Mouse (Mus musculus) embryonic facial prominence, embryonic 14.5 days (tissue): ENCODE results near the gene Carns1. TPM values are rescaled to one million over a fixed set of nuclear protein-coding genes. Genes with fewer than 3 reads are reported as not detected.

ENCODE experiments used
- ATAC-seq: fragments of 200-750 bp; cut with Nextera tagmentation; 2 replicates; pipeline ENCODE4 v1.8.0; 2017; ENCODE audit warnings: low read depth, moderate number of reproducible peaks, moderate TSS enrichment
- DNase-seq: peaks from one replicate; pipeline ENCODE4 v3.0.0-alpha.2; 2015; ENCODE audit warnings: low spot score
- H3K27ac ChIP-seq: fragments of 300-500 bp; sonication (generic); replicated peaks from 2 replicates; pipeline ENCODE4 v1.5.1; 2014; ENCODE audit warnings: low read depth, mild to moderate bottlenecking, low read length, moderate library complexity
- H3K27me3 ChIP-seq: fragments of 300-500 bp; sonication (generic); replicated peaks from 2 replicates; pipeline ENCODE4 v1.6.1; 2014; ENCODE audit warnings: low read length; ENCODE audit not compliant: control insufficient read depth, insufficient read depth
- H3K36me3 ChIP-seq: fragments of 300-500 bp; sonication (generic); 2 replicates; pipeline ENCODE4 v1.6.1; 2014; ENCODE audit warnings: low read length, mixed read lengths; ENCODE audit not compliant: control insufficient read depth, insufficient read depth
- H3K4me1 ChIP-seq: fragments of 300-500 bp; sonication (generic); 2 replicates; pipeline ENCODE4 v1.6.1; 2014; ENCODE audit warnings: antibody characterized with exemption, low read length; ENCODE audit not compliant: control insufficient read depth, insufficient read depth
- H3K4me2 ChIP-seq: fragments of 300-500 bp; sonication (generic); 2 replicates; pipeline ENCODE4 v1.6.1; 2014; ENCODE audit warnings: low read depth, mild to moderate bottlenecking, low read length, moderate library complexity, mixed read lengths
- H3K4me3 ChIP-seq: fragments of 300-500 bp; sonication (generic); 2 replicates; pipeline ENCODE4 v1.5.1; 2014; ENCODE audit warnings: low read depth, mild to moderate bottlenecking, low read length
- H3K9ac ChIP-seq: fragments of 300-500 bp; sonication (generic); 2 replicates; pipeline ENCODE4 v1.6.1; 2014; ENCODE audit warnings: low read depth, mild to moderate bottlenecking, low read length, moderate library complexity, mixed read lengths
- H3K9me3 ChIP-seq: fragments of 300-500 bp; sonication (generic); 2 replicates; pipeline ENCODE4 v1.6.1; 2016; ENCODE audit warnings: low read length; ENCODE audit not compliant: control insufficient read depth
- WGBS: fragments of 180-500 bp; shearing (Covaris S2); extraction: QIAGEN DNeasy Blood & Tissue Kit; methylation state at CpG from one replicate; pipeline ENCODE4 v1.1.7; 2014; 5-methylcytosine and 5-hydroxymethylcytosine counted together
- polyA plus RNA-seq: library from polyadenylated mRNA; unstranded; fragments of >200 nt; fragmentation: Nextera tagmentation; extraction: Ambion mirVana; gene quantifications from 2 replicates; pipeline ENCODE4 v1.2.1, GENCODE M21; 2014

Gene Carns1
- polyA plus RNA-seq, 1 experiment from 2014 or later, result 4.3 TPM

GRCm38 (mm10) chr19:4146366-4147021, 28.8 kb downstream of the Carns1 start:
- Histone ChIP-seq H3K4me2 (no peak overlapping the region), H3K9ac (no peak overlapping the region), H3K9me3 (no peaks in the 10 kb centered on the region), H3K4me3 (no peak overlapping the region), H3K27ac (no peak overlapping the region), H3K4me1 (peaks cover 11% of the 10 kb centered on the region; the same call in 1 of the 2 replicates), H3K27me3 (no peaks in the 10 kb centered on the region), H3K36me3 (peaks cover 17% of the 10 kb centered on the region)
- ATAC-seq, result no peak
- DNase-seq, result no peak
- WGBS, result 59% methylated on average over 12 of the region's 12 CpGs

GRCm38 (mm10) chr19:4145936-4146335, 29.3 kb downstream of the Carns1 start:
- 90% methylated on average over 5 of the region's 5 CpGs for WGBS
- Histone ChIP-seq H3K4me2 (no peak overlapping the region), H3K36me3 (peaks cover 12% of the 10 kb centered on the region), H3K9me3 (no peaks in the 10 kb centered on the region), H3K4me3 (no peak overlapping the region), H3K4me1 (peaks cover 11% of the 10 kb centered on the region; the same call in 1 of the 2 replicates), H3K9ac (no peak overlapping the region), H3K27ac (no peak overlapping the region), H3K27me3 (no peaks in the 10 kb centered on the region)
- DNase-seq (no peak), ATAC-seq (no peak)

GRCm38 (mm10) chr19:4144550-4145498, 30.5 kb downstream of the Carns1 start:
- no peak for ATAC-seq
- no peaks in the 10 kb centered on the region for H3K27me3 ChIP-seq
- H3K4me2 ChIP-seq, result no peak overlapping the region
- no peaks in the 10 kb centered on the region for H3K9me3 ChIP-seq
- WGBS, result 72% methylated on average over 16 of the region's 16 CpGs
- no peak overlapping the region for H3K27ac ChIP-seq
- H3K4me1 ChIP-seq, result peaks cover 11% of the 10 kb centered on the region; the same call in 1 of the 2 replicates
- DNase-seq, result no peak
- H3K36me3 ChIP-seq, result peaks cover under 1% of the 10 kb centered on the region; the same call in 1 of the 2 replicates
- no peak overlapping the region for H3K4me3 ChIP-seq
- H3K9ac ChIP-seq, result no peak overlapping the region

GRCm38 (mm10) chr19:4143759-4144268, 31.5 kb downstream of the Carns1 start, which contains the start of gene Cabp4:
TSS of gene Cabp4 (minus strand) at chr19:4144033.
- ATAC-seq, result no peak
- H3K9ac ChIP-seq, result no peak within 1 kb of the TSS
- no peak within 1 kb of the TSS for H3K4me3 ChIP-seq
- no peak for DNase-seq
- H3K4me2 ChIP-seq, result no peak within 1 kb of the TSS
- H3K27ac ChIP-seq, result no peak within 1 kb of the TSS
- H3K4me1 ChIP-seq, result peaks cover 5% of the 10 kb centered on the region; the same call in 1 of the 2 replicates
- H3K27me3 ChIP-seq, result no peaks in the 10 kb centered on the region
- H3K9me3 ChIP-seq, result no peaks in the 10 kb centered on the region
- 88% methylated on average over 7 of the region's 7 CpGs for WGBS
- H3K36me3 ChIP-seq, result no peaks in the 10 kb centered on the region

- Histone ChIP-seq H3K4me1 (no peaks in the 10 kb centered on the region), H3K9ac (no peak overlapping the region)
- 89% methylated on average over 18 of the region's 18 CpGs for WGBS
Observed at GRCm38 (mm10) chr19:4142416-4143173, 32.7 kb downstream of the Carns1 start.

GRCm38 (mm10) chr19:4140147-4140546, 35.1 kb downstream of the Carns1 start:
- no peak overlapping the region for H3K9ac ChIP-seq
- no peak overlapping the region for H3K4me2 ChIP-seq
- H3K4me3 ChIP-seq, result no peak overlapping the region
- DNase-seq (no peak), ATAC-seq (no peak)
- no peaks in the 10 kb centered on the region for H3K4me1 ChIP-seq
- H3K36me3 ChIP-seq, result no peaks in the 10 kb centered on the region
- H3K27ac ChIP-seq, result no peak overlapping the region
- H3K9me3 ChIP-seq, result no peaks in the 10 kb centered on the region
- WGBS, result 69% methylated on average over 6 of the region's 6 CpGs
- H3K27me3 ChIP-seq, result no peaks in the 10 kb centered on the region

More at GRCm38 (mm10) chr19:4142416-4143173, 32.7 kb downstream of the Carns1 start:
- H3K36me3 ChIP-seq, result no peaks in the 10 kb centered on the region
- H3K4me3 ChIP-seq, result no peak overlapping the region
- ATAC-seq, result no peak
- H3K9me3 ChIP-seq, result no peaks in the 10 kb centered on the region
- no peak overlapping the region for H3K27ac ChIP-seq
- no peaks in the 10 kb centered on the region for H3K27me3 ChIP-seq
- H3K4me2 ChIP-seq, result no peak overlapping the region
- DNase-seq, result no peak

- Histone ChIP-seq H3K9ac (no peak within 1 kb of the TSS), H3K36me3 (no peaks in the 10 kb centered on the region), H3K4me1 (no peaks in the 10 kb centered on the region), H3K4me3 (no peak within 1 kb of the TSS), H3K27me3 (no peaks in the 10 kb centered on the region), H3K9me3 (no peaks in the 10 kb centered on the region), H3K27ac (no peak within 1 kb of the TSS), H3K4me2 (no peak within 1 kb of the TSS)
- WGBS, result 95% methylated on average over 2 of the region's 2 CpGs
- no peak for ATAC-seq
- DNase-seq, result no peak
Observed at GRCm38 (mm10) chr19:4139446-4139845, 35.8 kb downstream of the Carns1 start, which contains the start of gene Gpr152. TSS of gene Gpr152 (plus strand) at chr19:4139787.

GRCm38 (mm10) chr19:4137913-4138312, 37.4 kb downstream of the Carns1 start:
- H3K9me3 ChIP-seq, result no peaks in the 10 kb centered on the region
- H3K9ac ChIP-seq, result no peak overlapping the region
- 86% methylated on average over 5 of the region's 5 CpGs for WGBS
- no peaks in the 10 kb centered on the region for H3K36me3 ChIP-seq
- no peaks in the 10 kb centered on the region for H3K27me3 ChIP-seq
- DNase-seq (no peak), ATAC-seq (no peak)
- no peak overlapping the region for H3K4me3 ChIP-seq
- no peak overlapping the region for H3K27ac ChIP-seq
- no peaks in the 10 kb centered on the region for H3K4me1 ChIP-seq
- no peak overlapping the region for H3K4me2 ChIP-seq
